In genomic region chr4:98004986-98005385, GRCm38 (mm10) we compare ENCODE assay signal across 9 mouse cellular contexts.
DNase-seq lines count a peak whose midpoint lies in the region; ATAC-seq and TF ChIP-seq lines count a peak whose summit lies in the region.
"Had no signal": no experiment of that assay in that cellular context is flagged by ENCODE, and none has a peak within 500 bp of the region (broad histone marks: within the 10 kb centered on the region; RNA-seq: fewer than 3 reads in every experiment).

No protein-coding gene starts in this region.

- no peaks in the 10 kb centered on the region for H3K27me3 ChIP-seq in heart, embryonic 12.5 days (replicated peaks)
- peaks cover 40% of the 10 kb centered on the region for H3K27me3 ChIP-seq in midbrain, embryonic 10.5 days (ENCODE audit: low read depth, poor library complexity, severe bottlenecking)
- H3K27me3 ChIP-seq in midbrain, postnatal 0 days (ENCODE audit: insufficient read depth, low read length) = no peaks in the 10 kb centered on the region
- no peaks in the 10 kb centered on the region for H3K27me3 ChIP-seq in limb, embryonic 12.5 days
- no peaks in the 10 kb centered on the region for H3K27me3 ChIP-seq in stomach, embryonic 16.5 days (ENCODE audit: control insufficient read depth, insufficient read depth, low read length)

- no peak overlapping the region for H3K4me2 ChIP-seq in heart, embryonic 12.5 days
- no peak overlapping the region for H3K4me2 ChIP-seq in midbrain, postnatal 0 days (ENCODE audit: low read depth, low read length, poor library complexity, severe bottlenecking)
- H3K4me2 ChIP-seq in limb, embryonic 12.5 days = no peak overlapping the region
- H3K4me2 ChIP-seq in stomach, embryonic 16.5 days (ENCODE audit: low read depth, low read length) = no peak overlapping the region

- H3K27ac ChIP-seq in heart, embryonic 12.5 days (ENCODE audit: poor library complexity, severe bottlenecking) = peak overlapping the region; percentile 93
- peak overlapping the region; percentile 80 for H3K27ac ChIP-seq in midbrain, embryonic 10.5 days (replicated peaks)
- H3K27ac ChIP-seq in midbrain, postnatal 0 days (ENCODE audit: low read depth, low read length) = no peak overlapping the region
- H3K27ac ChIP-seq in limb, embryonic 12.5 days = peak overlapping the region; percentile 92
- peak overlapping the region; percentile 97 for H3K27ac ChIP-seq in stomach, embryonic 16.5 days (ENCODE audit: low read length)

- H3K9me3 ChIP-seq in heart, embryonic 12.5 days (replicated peaks) = no peaks in the 10 kb centered on the region
- no peaks in the 10 kb centered on the region for H3K9me3 ChIP-seq in midbrain, embryonic 10.5 days (replicated peaks)
- H3K9me3 ChIP-seq in midbrain, postnatal 0 days (ENCODE audit: low read length) = no peaks in the 10 kb centered on the region
- no peaks in the 10 kb centered on the region for H3K9me3 ChIP-seq in limb, embryonic 12.5 days
- H3K9me3 ChIP-seq in stomach, embryonic 16.5 days (replicated peaks; ENCODE audit: control insufficient read depth, low read length) = no peaks in the 10 kb centered on the region

- no peak for DNase-seq in heart, postnatal 36 days
- no peak for DNase-seq in midbrain, embryonic 10.5 days (ENCODE audit: low spot score)
- DNase-seq in midbrain, postnatal 0 days (ENCODE audit: low spot score) = no peak
- DNase-seq in right cerebral cortex, postnatal 25 days = no peak
- no peak for DNase-seq in kidney, adult 18-20 months
- DNase-seq: thymus, adult 2 months had no signal

- H3K9ac ChIP-seq in heart, embryonic 12.5 days = peak overlapping the region; percentile 61; the same call in 1 of the 2 replicates
- no peak overlapping the region for H3K9ac ChIP-seq in midbrain, postnatal 0 days (replicated peaks; ENCODE audit: low read length, poor library complexity, severe bottlenecking)
- no peak overlapping the region for H3K9ac ChIP-seq in limb, embryonic 12.5 days (replicated peaks)
- peak overlapping the region; percentile 57; the same call in 1 of the 2 replicates for H3K9ac ChIP-seq in stomach, embryonic 16.5 days (ENCODE audit: low read length)

- peaks cover 45% of the 10 kb centered on the region for H3K4me1 ChIP-seq in heart, embryonic 12.5 days (replicated peaks)
- H3K4me1 ChIP-seq in midbrain, embryonic 10.5 days = peaks cover 30% of the 10 kb centered on the region
- peaks cover 6% of the 10 kb centered on the region; the same call in 1 of the 2 replicates for H3K4me1 ChIP-seq in midbrain, postnatal 0 days (ENCODE audit: insufficient read depth, low read length)
- H3K4me1 ChIP-seq in limb, embryonic 12.5 days (replicated peaks) = peaks cover 46% of the 10 kb centered on the region
- peaks cover 38% of the 10 kb centered on the region for H3K4me1 ChIP-seq in stomach, embryonic 16.5 days (ENCODE audit: control insufficient read depth, insufficient read depth, low read length)

- intact Hi-C loops in heart, postnatal 36 days (cut with DNase I) = loop anchor here (2.0 to 5.0 kb wide), 7 partner anchors 38 to 317 kb away; no protein-coding TSS in a partner anchor

- ATAC-seq in heart, embryonic 12.5 days (ENCODE audit: insufficient number of reproducible peaks, low FRiP score) = no peak
- ATAC-seq in midbrain, postnatal 0 days (ENCODE audit: low FRiP score) = no peak
- no peak for ATAC-seq in limb, embryonic 12.5 days (ENCODE audit: insufficient number of reproducible peaks, insufficient read depth, low FRiP score, low TSS enrichment, low read depth)
- no peak for ATAC-seq in stomach, embryonic 16.5 days (ENCODE audit: insufficient read depth, low FRiP score)

- H3K36me3 ChIP-seq in heart, embryonic 12.5 days = peaks cover 9% of the 10 kb centered on the region; the same call in 1 of the 2 replicates
- no peaks in the 10 kb centered on the region for H3K36me3 ChIP-seq in midbrain, embryonic 10.5 days
- no peaks in the 10 kb centered on the region for H3K36me3 ChIP-seq in midbrain, postnatal 0 days (ENCODE audit: insufficient read depth, low read length)
- peaks cover 13% of the 10 kb centered on the region for H3K36me3 ChIP-seq in limb, embryonic 12.5 days
- no peaks in the 10 kb centered on the region for H3K36me3 ChIP-seq in stomach, embryonic 16.5 days (ENCODE audit: control insufficient read depth, insufficient read depth, low read length)

- no peak overlapping the region for H3K4me3 ChIP-seq in heart, embryonic 12.5 days
- no peak overlapping the region for H3K4me3 ChIP-seq in midbrain, embryonic 10.5 days
- H3K4me3 ChIP-seq in midbrain, postnatal 0 days (ENCODE audit: low read depth, low read length) = no peak overlapping the region
- H3K4me3 ChIP-seq in limb, embryonic 12.5 days (replicated peaks) = no peak overlapping the region
- no peak overlapping the region for H3K4me3 ChIP-seq in stomach, embryonic 16.5 days (replicated peaks; ENCODE audit: low read length)

- 86% methylated on average over 6 of the region's 6 CpGs for WGBS in heart, embryonic 12.5 days
- 71% methylated on average over 6 of the region's 6 CpGs for WGBS in midbrain, embryonic 10.5 days
- 67% methylated on average over 6 of the region's 6 CpGs for WGBS in midbrain, postnatal 0 days
- WGBS in limb, embryonic 12.5 days = 93% methylated on average over 6 of the region's 6 CpGs
- 60% methylated on average over 6 of the region's 6 CpGs for WGBS in stomach, embryonic 16.5 days

- no peak for TF ChIP-seq CTCF in midbrain, postnatal 0 days (IDR thresholded peaks at IDR 0.05)

Comparison
In these comparisons a context has a peak if more than half of its experiments do, and no peak if none do; other contexts are left out.
1. H3K9ac ChIP-seq: peak in heart, embryonic 12.5 days (single experiment) and stomach, embryonic 16.5 days (single experiment); none in midbrain, postnatal 0 days (single experiment) and limb, embryonic 12.5 days (single experiment).